Mouse (Mus musculus) neural tube, embryonic 15.5 days (tissue): Measurements from ENCODE around the gene Sh3gl2. TPM values are rescaled to one million over a fixed set of nuclear protein-coding genes. Genes with fewer than 3 reads are reported as not detected.

ENCODE experiments used
- ATAC-seq: fragments of 200-750 bp; cut with Nextera tagmentation; 2 replicates; pipeline ENCODE4 v1.8.0; 2017; ENCODE audit warnings: mild to moderate bottlenecking, moderate TSS enrichment, moderate library complexity; ENCODE audit not compliant: low FRiP score
- H3K27ac ChIP-seq: fragments of 300-500 bp; sonication (generic); replicated peaks from 2 replicates; pipeline ENCODE4 v1.5.1; 2015; ENCODE audit warnings: mild to moderate bottlenecking, inconsistent platforms
- H3K27me3 ChIP-seq: fragments of 300-500 bp; sonication (generic); replicated peaks from 2 replicates; pipeline ENCODE4 v1.6.1; 2015; ENCODE audit warnings: inconsistent platforms
- H3K36me3 ChIP-seq: fragments of 300-500 bp; sonication (generic); 2 replicates; pipeline ENCODE4 v1.6.1; 2015; ENCODE audit warnings: inconsistent platforms
- H3K4me1 ChIP-seq: fragments of 300-500 bp; sonication (generic); 2 replicates; pipeline ENCODE4 v1.6.1; 2015; ENCODE audit warnings: inconsistent platforms
- H3K4me2 ChIP-seq: fragments of 300-500 bp; sonication (generic); 2 replicates; pipeline ENCODE4 v1.6.1; 2015; ENCODE audit warnings: inconsistent platforms, mild to moderate bottlenecking, moderate library complexity
- H3K4me3 ChIP-seq: fragments of 300-500 bp; sonication (generic); replicated peaks from 2 replicates; pipeline ENCODE4 v1.5.1; 2015; ENCODE audit warnings: mild to moderate bottlenecking, inconsistent platforms
- H3K9ac ChIP-seq: fragments of 300-500 bp; sonication (generic); replicated peaks from 2 replicates; pipeline ENCODE4 v1.6.1; 2015; ENCODE audit warnings: mild to moderate bottlenecking, inconsistent platforms
- H3K9me3 ChIP-seq: fragments of 300-500 bp; sonication (generic); replicated peaks from 2 replicates; pipeline ENCODE4 v1.6.1; 2016; ENCODE audit warnings: inconsistent platforms
- WGBS: fragments of 180-500 bp; shearing (Covaris S2); methylation state at CpG from one replicate; pipeline ENCODE4 v1.1.7; 2015; ENCODE audit warnings: mixed read lengths; 5-methylcytosine and 5-hydroxymethylcytosine counted together
- polyA plus RNA-seq: library from polyadenylated mRNA; unstranded; fragments of >200 nt; fragmentation: Nextera tagmentation; extraction: Ambion mirVana; gene quantifications from 2 replicates; pipeline ENCODE4 v1.2.1, GENCODE M21; 2015

Sh3gl2 gene
- polyA plus RNA-seq, 1 experiment from 2014 or later, result 111 TPM

DNA sequence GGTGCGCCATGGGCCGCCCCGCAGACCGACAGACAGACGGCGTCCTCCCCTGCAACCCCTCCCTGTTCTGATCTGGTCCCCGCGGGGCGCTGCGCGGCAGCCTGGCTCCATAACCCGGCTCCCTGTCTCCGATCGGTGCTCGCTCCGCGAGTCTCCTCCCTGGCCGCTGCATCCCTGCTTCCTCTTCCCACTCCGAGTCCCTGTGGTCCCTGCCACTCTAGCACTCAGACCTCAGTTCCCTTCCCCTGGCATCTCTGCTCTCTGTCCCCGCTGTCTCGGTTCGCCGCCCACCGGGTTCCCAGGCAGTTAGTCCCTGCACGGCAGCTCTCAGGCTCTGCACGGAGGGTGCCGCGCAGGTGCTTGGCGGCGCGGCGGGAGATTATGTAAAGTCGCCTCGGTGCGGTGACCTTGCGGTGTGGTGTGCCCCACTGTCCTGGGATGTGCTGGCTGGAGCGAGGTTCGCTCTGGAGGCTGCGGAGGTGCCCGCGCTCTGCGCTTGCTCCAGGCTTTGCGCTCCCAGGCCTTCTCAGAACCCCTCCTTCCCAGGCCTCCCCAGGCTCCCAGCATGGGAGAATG, 798 bp downstream of the Sh3gl2 start:
- H3K27me3 ChIP-seq, result peaks cover 5% of the 10 kb centered on the region; the same call in 1 of the 2 replicates
- H3K9me3 ChIP-seq, result no peaks in the 10 kb centered on the region
- H3K4me2 ChIP-seq, result peak overlapping the region; percentile 93
- H3K36me3 ChIP-seq, result no peaks in the 10 kb centered on the region
- peak overlapping the region; percentile 95 for H3K27ac ChIP-seq
- H3K4me3 ChIP-seq, result peak overlapping the region; percentile 82
- H3K9ac ChIP-seq, result peak overlapping the region; percentile 90
- peak; percentile 88 for ATAC-seq
- WGBS, result under 1% methylated on average over 41 of the region's 43 CpGs
- peaks cover 20% of the 10 kb centered on the region for H3K4me1 ChIP-seq

DNA sequence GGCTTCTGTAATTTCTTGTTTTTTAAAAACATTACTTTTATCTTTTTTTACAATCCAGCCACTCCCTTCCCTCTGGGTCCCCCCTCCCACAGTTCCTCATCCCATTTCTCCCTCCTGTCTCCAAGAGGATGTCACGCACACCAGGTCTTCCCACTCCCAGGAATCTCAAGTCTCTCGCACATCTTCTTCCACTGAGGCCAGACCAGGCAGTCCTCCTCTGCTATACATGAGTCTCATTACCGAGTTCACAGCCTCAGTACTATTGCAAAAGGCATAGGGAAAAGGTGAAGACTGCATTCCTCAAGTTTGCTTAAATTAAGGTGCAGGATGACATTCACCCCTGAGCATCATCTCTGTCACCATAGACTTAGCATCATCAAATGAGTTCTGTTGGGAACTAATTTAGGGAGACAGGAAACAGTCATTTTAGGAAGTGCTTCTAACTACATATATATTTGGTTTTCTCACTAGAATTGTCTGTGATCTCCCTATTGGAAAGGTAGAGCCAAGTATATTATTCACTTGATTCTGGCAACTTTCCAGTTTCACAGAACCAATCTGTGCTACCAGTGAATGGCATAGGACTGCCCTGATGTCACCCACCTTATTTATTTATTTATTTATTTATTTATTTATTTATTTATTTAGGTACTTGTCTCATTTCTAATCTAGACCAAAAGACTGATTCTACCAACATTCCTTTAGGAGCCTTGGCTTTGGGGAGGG, 1.9 kb downstream of the Sh3gl2 start:
- no peak overlapping the region for H3K9ac ChIP-seq
- no peaks in the 10 kb centered on the region for H3K9me3 ChIP-seq
- no peak overlapping the region for H3K27ac ChIP-seq
- peak overlapping the region; percentile 93 for H3K4me2 ChIP-seq
- H3K4me1 ChIP-seq, result peaks cover 20% of the 10 kb centered on the region
- WGBS, result 54% methylated on average over 3 of the region's 3 CpGs
- no peaks in the 10 kb centered on the region for H3K36me3 ChIP-seq
- peaks cover 5% of the 10 kb centered on the region; the same call in 1 of the 2 replicates for H3K27me3 ChIP-seq
- H3K4me3 ChIP-seq, result peak overlapping the region; percentile 12; the same call in 1 of the 2 replicates
- ATAC-seq, result no peak

DNA sequence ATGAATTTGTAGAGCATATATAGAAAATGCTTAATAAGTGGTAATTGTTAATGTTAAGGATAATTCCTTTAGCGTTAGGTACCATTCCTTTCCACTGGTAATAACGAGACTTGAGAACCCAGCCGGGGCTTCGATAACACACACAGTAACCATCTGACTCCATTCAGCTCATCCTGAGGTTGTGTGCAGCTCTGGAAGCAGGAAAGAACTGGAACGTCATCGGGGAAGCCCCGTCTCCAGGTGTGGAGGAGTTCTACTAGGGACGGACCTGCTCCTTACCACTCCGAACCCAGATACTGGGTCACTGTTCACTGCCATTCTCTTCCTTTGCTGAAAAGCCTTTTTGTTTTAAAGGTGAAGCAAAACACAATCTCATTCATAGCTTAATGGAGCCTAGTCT, 2.6 kb downstream of the Sh3gl2 start:
- WGBS, result 88% methylated on average over 9 of the region's 9 CpGs
- peaks cover 20% of the 10 kb centered on the region for H3K4me1 ChIP-seq
- no peak overlapping the region for H3K27ac ChIP-seq
- peaks cover 5% of the 10 kb centered on the region; the same call in 1 of the 2 replicates for H3K27me3 ChIP-seq
- no peaks in the 10 kb centered on the region for H3K36me3 ChIP-seq
- H3K4me3 ChIP-seq, result no peak overlapping the region
- no peak for ATAC-seq
- H3K9me3 ChIP-seq, result no peaks in the 10 kb centered on the region
- peak overlapping the region; percentile 9; the same call in 1 of the 2 replicates for H3K4me2 ChIP-seq
- no peak overlapping the region for H3K9ac ChIP-seq

DNA sequence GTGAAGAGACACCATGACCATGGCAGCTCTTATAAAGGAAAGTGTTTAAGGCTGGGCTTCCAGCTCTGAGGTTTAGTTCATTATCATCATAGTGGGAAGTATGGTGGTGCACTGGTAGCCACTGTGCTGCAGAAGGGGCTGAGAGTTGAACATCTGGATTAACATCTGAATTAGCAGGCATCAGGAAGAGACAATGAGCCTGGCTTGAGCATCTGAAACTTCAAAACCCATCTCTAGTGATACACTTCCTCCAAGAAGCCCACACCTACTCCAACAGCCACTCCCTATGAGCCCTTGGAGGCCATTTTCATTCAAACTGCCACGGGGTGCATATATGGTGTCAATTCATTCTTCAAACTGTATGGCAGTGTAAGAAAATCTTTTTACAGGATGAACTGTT, 3.6 kb downstream of the Sh3gl2 start:
- no peaks in the 10 kb centered on the region for H3K36me3 ChIP-seq
- H3K27ac ChIP-seq, result no peak overlapping the region
- no peak overlapping the region for H3K4me2 ChIP-seq
- 74% methylated on average over 1 of the region's 1 CpGs for WGBS
- H3K9me3 ChIP-seq, result no peaks in the 10 kb centered on the region
- H3K27me3 ChIP-seq, result peaks cover 5% of the 10 kb centered on the region; the same call in 1 of the 2 replicates
- H3K4me3 ChIP-seq, result no peak overlapping the region
- peaks cover 20% of the 10 kb centered on the region for H3K4me1 ChIP-seq
- ATAC-seq, result no peak
- no peak overlapping the region for H3K9ac ChIP-seq

DNA sequence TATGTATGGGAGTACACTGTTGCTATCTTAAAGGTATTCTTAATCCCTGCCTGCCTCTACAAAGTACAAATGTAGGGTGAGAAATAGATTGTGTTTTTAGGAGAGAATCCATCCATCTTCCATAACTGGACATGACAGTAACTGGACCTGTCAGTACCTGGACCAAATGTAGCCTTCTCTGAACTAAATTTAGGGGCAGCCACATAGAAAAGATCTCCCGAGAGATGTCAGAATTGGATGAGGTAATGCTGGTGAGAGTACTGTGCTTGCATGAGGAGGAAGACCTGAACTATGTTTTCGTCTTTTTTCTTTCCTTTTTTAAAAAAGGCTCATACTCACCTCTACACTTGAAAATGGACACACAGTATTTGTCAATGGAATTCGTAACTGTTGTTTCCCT, 6.0 kb downstream of the Sh3gl2 start:
- Histone ChIP-seq H3K36me3 (no peaks in the 10 kb centered on the region), H3K27ac (no peak overlapping the region), H3K27me3 (no peaks in the 10 kb centered on the region), H3K4me1 (peaks cover 14% of the 10 kb centered on the region), H3K4me2 (no peak overlapping the region), H3K9me3 (no peaks in the 10 kb centered on the region), H3K4me3 (no peak overlapping the region), H3K9ac (no peak overlapping the region)
- no peak for ATAC-seq
- WGBS, result 92% methylated on average over 3 of the region's 3 CpGs

DNA sequence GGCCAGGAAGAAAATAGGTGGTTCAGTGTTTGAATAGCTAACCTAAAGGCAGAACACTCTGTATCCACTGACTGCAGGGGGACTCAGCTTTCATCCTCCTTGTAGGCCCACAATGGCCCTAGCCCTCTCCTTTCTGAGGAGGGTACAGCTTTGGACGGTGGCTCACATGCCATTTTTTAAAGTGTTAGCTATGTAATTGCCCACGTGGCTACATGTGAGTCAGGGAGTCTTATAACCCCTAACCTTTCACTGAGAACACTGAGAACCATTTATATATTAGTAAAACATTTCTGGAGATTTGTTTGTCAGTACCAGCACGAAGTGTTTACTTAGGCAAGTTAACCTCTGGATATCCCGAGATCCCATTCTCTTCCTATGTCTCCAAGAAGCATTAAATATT, 12.1 kb downstream of the Sh3gl2 start:
- H3K9me3 ChIP-seq, result no peaks in the 10 kb centered on the region
- H3K27ac ChIP-seq, result no peak overlapping the region
- H3K9ac ChIP-seq, result no peak overlapping the region
- WGBS, result 76% methylated on average over 4 of the region's 4 CpGs
- no peak overlapping the region for H3K4me2 ChIP-seq
- no peaks in the 10 kb centered on the region for H3K4me1 ChIP-seq
- H3K27me3 ChIP-seq, result no peaks in the 10 kb centered on the region
- no peaks in the 10 kb centered on the region for H3K36me3 ChIP-seq
- no peak overlapping the region for H3K4me3 ChIP-seq
- no peak for ATAC-seq

DNA sequence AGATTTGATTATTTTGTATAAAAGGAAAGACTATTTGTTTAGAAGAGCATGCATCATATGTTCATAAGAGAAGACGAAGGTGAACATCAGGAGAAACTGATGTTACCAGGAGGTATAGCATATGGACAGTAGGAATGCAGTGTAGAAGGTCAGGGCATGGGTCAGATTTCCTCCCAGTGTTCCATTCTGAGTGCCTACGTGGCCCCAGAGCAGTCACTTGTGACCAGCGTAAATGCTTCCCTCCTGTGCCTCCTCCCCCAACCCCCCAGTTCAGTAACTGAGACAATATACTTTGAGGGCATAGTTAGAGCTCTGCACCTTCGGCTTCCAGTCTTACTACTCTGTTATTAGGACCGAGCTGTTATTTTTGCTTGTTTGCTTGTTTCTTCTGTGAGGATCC, 17.8 kb downstream of the Sh3gl2 start:
- no peak overlapping the region for H3K4me3 ChIP-seq
- 71% methylated on average over 5 of the region's 5 CpGs for WGBS
- no peak for ATAC-seq

DNA sequence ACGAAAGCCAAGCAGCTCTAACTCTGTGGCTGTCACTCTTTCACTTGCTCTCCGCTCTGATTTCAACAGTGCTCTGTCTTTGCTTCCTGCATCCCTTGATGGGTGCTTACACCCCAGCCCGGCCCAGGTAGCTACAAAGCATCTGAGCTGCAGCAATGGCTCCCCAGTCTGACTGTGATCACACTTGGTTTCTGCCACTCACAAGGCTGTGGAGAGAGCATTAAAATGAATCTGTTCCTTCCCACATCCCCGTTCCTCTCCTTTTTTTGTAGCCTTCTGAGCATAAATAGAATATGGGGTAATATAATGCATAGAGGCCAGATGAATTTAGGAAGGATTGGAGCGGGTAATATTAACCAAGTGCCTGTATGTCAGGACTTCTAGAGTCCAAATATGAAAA, 21.8 kb downstream of the Sh3gl2 start:
- Histone ChIP-seq H3K27ac (no peak overlapping the region), H3K36me3 (no peaks in the 10 kb centered on the region), H3K27me3 (no peaks in the 10 kb centered on the region), H3K9me3 (no peaks in the 10 kb centered on the region), H3K4me1 (peaks cover 12% of the 10 kb centered on the region), H3K4me2 (no peak overlapping the region), H3K9ac (no peak overlapping the region), H3K4me3 (no peak overlapping the region)
- whole genome bisulfite sequencing, result 85% methylated on average over 5 of the region's 5 CpGs
- ATAC-seq, result no peak

More for the DNA sequence above, 17.8 kb downstream of the Sh3gl2 start:
- H3K27me3 ChIP-seq, result no peaks in the 10 kb centered on the region
- H3K9ac ChIP-seq, result no peak overlapping the region
- H3K36me3 ChIP-seq, result no peaks in the 10 kb centered on the region
- H3K9me3 ChIP-seq, result no peaks in the 10 kb centered on the region
- H3K27ac ChIP-seq, result no peak overlapping the region
- H3K4me1 ChIP-seq, result 0 out of 2 replicates have a peak, but pooled peaks cover under 1% of the 10 kb centered on the region
- no peak overlapping the region for H3K4me2 ChIP-seq

DNA sequence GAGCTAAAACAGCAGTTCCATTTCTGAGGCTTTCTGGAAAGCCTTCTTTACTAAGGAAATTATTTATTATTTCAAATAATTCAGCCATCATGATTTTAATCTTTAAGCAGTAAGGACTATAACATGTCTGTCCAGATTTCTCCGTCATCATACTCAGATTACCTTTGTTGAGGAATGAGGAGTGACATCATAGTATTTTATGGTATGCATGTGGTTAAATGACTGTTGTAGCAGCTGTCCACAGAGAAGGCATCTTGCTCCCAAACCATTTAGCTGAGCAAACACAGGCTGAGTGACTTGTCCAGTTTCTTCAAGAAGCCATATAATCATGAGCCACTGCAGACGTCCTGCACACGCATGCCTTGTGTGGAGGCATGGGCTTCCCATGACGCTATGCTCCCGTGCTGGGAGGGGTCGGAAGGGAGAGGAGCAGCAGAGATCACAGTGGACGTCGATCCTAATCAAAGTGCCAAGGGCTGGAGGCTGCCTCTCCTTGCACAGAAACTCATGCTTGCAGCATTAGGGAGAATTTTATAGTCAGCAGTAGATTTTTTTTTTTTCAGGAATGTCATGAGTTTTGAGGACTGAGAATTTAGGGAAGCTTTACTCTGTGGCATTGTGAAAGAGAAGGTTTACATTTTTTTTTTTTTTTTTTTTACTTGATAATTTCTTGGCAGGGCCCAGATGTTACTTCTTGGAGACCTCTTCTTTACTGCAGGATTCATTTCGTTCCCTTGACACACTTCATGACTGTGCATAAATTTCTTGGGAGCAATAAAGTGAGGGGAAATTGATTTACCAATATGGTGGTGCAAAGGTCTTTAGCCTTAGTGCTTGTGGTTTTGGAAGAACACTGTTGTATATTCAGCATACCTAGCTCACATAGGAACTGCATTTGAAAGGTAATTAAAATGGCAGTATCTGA, 23.0 kb downstream of the Sh3gl2 start:
- H3K4me1 ChIP-seq, result peaks cover 19% of the 10 kb centered on the region
- H3K4me3 ChIP-seq, result no peak overlapping the region
- H3K27ac ChIP-seq, result 0 out of 2 replicates have a peak overlapping the region, but pooled peaks have one; percentile 51
- no peaks in the 10 kb centered on the region for H3K9me3 ChIP-seq
- peak; percentile 58; the same call in 1 of the 2 replicates for ATAC-seq
- no peak overlapping the region for H3K9ac ChIP-seq
- 63% methylated on average over 9 of the region's 9 CpGs for WGBS
- no peaks in the 10 kb centered on the region for H3K27me3 ChIP-seq
- no peaks in the 10 kb centered on the region for H3K36me3 ChIP-seq
- no peak overlapping the region for H3K4me2 ChIP-seq

DNA sequence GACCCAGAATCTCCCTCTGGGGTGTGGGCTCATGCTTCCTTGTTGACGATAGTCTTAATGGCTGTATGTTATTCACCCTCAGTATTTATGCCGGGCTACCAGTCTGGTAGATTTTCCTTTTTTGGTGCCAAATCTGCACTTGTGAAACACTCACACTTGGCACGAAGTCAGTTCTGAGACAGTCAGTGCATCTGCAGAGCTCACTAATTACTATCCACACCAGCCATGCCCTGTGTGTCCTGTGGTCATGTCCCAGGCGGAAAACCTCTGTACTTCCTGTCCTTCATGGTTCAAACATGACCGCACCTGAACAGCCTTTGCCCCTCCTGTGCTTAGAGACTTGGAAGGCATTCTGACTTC, 23.6 kb downstream of the Sh3gl2 start:
- WGBS, result 65% methylated on average over 5 of the region's 5 CpGs
- Histone ChIP-seq H3K9me3 (no peaks in the 10 kb centered on the region), H3K27me3 (no peaks in the 10 kb centered on the region), H3K4me2 (no peak overlapping the region), H3K4me1 (peaks cover 22% of the 10 kb centered on the region), H3K27ac (no peak overlapping the region), H3K36me3 (no peaks in the 10 kb centered on the region), H3K9ac (no peak overlapping the region), H3K4me3 (no peak overlapping the region)
- ATAC-seq, result no peak
